ENCODE assay signal across 10 mouse cellular contexts in the genomic region with DNA sequence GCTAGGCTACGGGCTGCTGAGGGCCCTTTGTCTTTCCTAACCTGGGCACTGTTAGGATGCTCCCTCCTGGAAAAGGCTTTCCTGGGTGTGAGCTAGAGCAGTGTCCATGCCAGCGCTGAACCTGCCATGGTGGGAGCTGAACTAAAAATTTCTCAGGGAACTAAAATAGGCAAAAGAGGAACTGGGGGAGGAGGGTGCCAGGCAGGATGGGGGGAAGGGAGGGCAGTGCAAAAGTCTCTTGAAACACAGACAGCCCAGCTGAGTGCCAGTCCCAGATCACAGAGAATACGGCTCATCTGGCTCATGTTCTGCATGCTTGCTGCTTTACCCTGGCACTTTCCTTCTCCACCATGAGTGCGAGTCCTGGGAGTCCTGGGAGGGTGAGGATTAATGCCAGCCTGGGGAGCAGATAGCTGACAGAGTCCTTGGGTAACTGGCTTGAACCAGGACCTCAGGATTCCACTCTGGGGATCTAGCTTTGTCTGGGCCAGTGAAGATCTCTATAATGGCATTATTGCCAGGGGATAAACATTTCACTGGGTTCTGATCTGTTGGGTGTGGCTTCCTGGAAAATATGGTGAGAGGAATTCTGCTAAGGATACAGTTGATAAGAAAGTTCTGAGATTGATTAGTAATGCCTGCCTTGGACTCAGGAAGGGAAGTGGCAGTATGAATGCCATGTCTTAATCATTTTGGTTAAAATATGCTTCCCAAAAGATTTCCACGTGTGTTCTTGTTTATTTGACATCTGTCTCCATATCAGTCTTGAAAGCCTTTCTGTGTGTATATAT. TPM values are rescaled to one million over a fixed set of nuclear protein-coding genes. Genes with fewer than 3 reads are reported as not detected.
DNase-seq lines count a peak whose midpoint lies in the region; ATAC-seq and TF ChIP-seq lines count a peak whose summit lies in the region.
"Had no signal": no experiment of that assay in that cellular context is flagged by ENCODE, and none has a peak within 500 bp of the region (broad histone marks: within the 10 kb centered on the region; RNA-seq: fewer than 3 reads in every experiment).

No protein-coding gene starts in this region.

- DNase-seq in liver, adult 2 months (ENCODE audit: extremely low read depth, low read depth, low spot score) = no peak
- DNase-seq in liver, embryonic 11.5 days (ENCODE audit: low spot score) = no peak
- peak; percentile 69 to 72 for DNase-seq in thymus, postnatal 36 days
- DNase-seq in hindbrain, embryonic 10.5 days (ENCODE audit: low spot score) = no peak
- DNase-seq in cerebellum, postnatal 14 days = no peak

- no peak overlapping the region for H3K4me2 ChIP-seq in liver, embryonic 11.5 days
- H3K4me2 ChIP-seq: heart, embryonic 13.5 days; neural tube, embryonic 13.5 days had no signal

- H3K9me3 ChIP-seq in liver, embryonic 11.5 days (ENCODE audit: control insufficient read depth, low read length) = no peaks in the 10 kb centered on the region
- H3K9me3 ChIP-seq in hindbrain, embryonic 10.5 days = no peaks in the 10 kb centered on the region
- H3K9me3 ChIP-seq: heart, embryonic 13.5 days; neural tube, embryonic 13.5 days had no signal

- 80% methylated on average over 5 of the region's 5 CpGs for WGBS in liver, adult 2 months
- 54% methylated on average over 5 of the region's 5 CpGs for WGBS in liver, embryonic 11.5 days
- WGBS in hindbrain, embryonic 10.5 days = 80% methylated on average over 5 of the region's 5 CpGs

- H3K9ac ChIP-seq in liver, adult 2 months (ENCODE audit: low read depth, low read length) = no peak overlapping the region
- H3K9ac ChIP-seq in liver, embryonic 11.5 days (ENCODE audit: low read depth, low read length) = no peak overlapping the region
- H3K9ac ChIP-seq: heart, embryonic 13.5 days; neural tube, embryonic 13.5 days had no signal

- H3K36me3 ChIP-seq in liver, adult 2 months (ENCODE audit: control insufficient read depth, insufficient read depth, low read length) = no peaks in the 10 kb centered on the region
- no peaks in the 10 kb centered on the region for H3K36me3 ChIP-seq in liver, embryonic 11.5 days (ENCODE audit: control insufficient read depth, insufficient read depth, low read length)
- no peaks in the 10 kb centered on the region for H3K36me3 ChIP-seq in hindbrain, embryonic 10.5 days
- H3K36me3 ChIP-seq: heart, embryonic 13.5 days; neural tube, embryonic 13.5 days had no signal

- H3K4me1 ChIP-seq in liver, adult 2 months (ENCODE audit: control insufficient read depth, insufficient read depth, low read length) = no peaks in the 10 kb centered on the region
- H3K4me1 ChIP-seq in liver, embryonic 11.5 days (replicated peaks; ENCODE audit: control insufficient read depth, insufficient read depth, low read length) = 0 out of 2 replicates have a peak, but pooled peaks cover 3% of the 10 kb centered on the region
- H3K4me1 ChIP-seq in hindbrain, embryonic 10.5 days (replicated peaks) = peaks cover 17% of the 10 kb centered on the region

- TF ChIP-seq POLR2A in liver, adult 2 months (IDR thresholded peaks at IDR 0.05; ENCODE audit: extremely low read depth, insufficient read depth, low read length) = no peak

- H3K4me3 ChIP-seq in liver, adult 2 months (ENCODE audit: insufficient read depth, low read depth, low read length) = no peak overlapping the region
- H3K4me3 ChIP-seq in liver, embryonic 11.5 days (ENCODE audit: low read depth, low read length) = no peak overlapping the region
- no peak overlapping the region for H3K4me3 ChIP-seq in hindbrain, embryonic 10.5 days
- H3K4me3 ChIP-seq: heart, embryonic 13.5 days; neural tube, embryonic 13.5 days had no signal

- no peaks in the 10 kb centered on the region for H3K79me2 ChIP-seq in liver, adult 2 months (ENCODE audit: control insufficient read depth, insufficient read depth, low read length)

- H3K27ac ChIP-seq in liver, adult 2 months (replicated peaks; ENCODE audit: insufficient read depth, low read depth, low read length) = 0 out of 2 replicates have a peak overlapping the region, but pooled peaks have one; percentile 13
- no peak overlapping the region for H3K27ac ChIP-seq in liver, embryonic 11.5 days (ENCODE audit: low read depth, low read length)
- H3K27ac ChIP-seq in hindbrain, embryonic 10.5 days = no peak overlapping the region
- H3K27ac ChIP-seq: heart, embryonic 13.5 days; neural tube, embryonic 13.5 days had no signal

- TF ChIP-seq CTCF in liver, adult 2 months (IDR thresholded peaks at IDR 0.05; ENCODE audit: low read depth, low read length) = no peak

- H3K27me3 ChIP-seq in liver, adult 2 months (ENCODE audit: control insufficient read depth, insufficient read depth, low read length) = no peaks in the 10 kb centered on the region
- no peaks in the 10 kb centered on the region for H3K27me3 ChIP-seq in liver, embryonic 11.5 days (replicated peaks; ENCODE audit: control insufficient read depth, insufficient read depth, low read length)
- no peaks in the 10 kb centered on the region for H3K27me3 ChIP-seq in hindbrain, embryonic 10.5 days (ENCODE audit: insufficient read depth, poor library complexity, severe bottlenecking)
- H3K27me3 ChIP-seq: heart, embryonic 13.5 days; neural tube, embryonic 13.5 days had no signal

- no peak for ATAC-seq in liver, embryonic 11.5 days (replicated peaks; ENCODE audit: low FRiP score)
- ATAC-seq in common myeloid progenitor, adult 5-6 weeks (replicated peaks; ENCODE audit: low read depth, poor library complexity, severe bottlenecking) = peak; percentile 44
- ATAC-seq in megakaryocyte, adult 5-6 weeks (ENCODE audit: poor library complexity, severe bottlenecking) = peak; percentile 23

RNA-seq across cellular contexts. Expression of gene Vsir, which starts 25.1 kb away (rescaled TPM):
- 5.3 and 5.8 TPM in 2 replicates for total RNA-seq in liver, adult 2 months (2014; rRNA removed)
- polyA plus RNA-seq in liver, adult 2 months (2012; rRNA removed) = 5.6 and 8.1 TPM in 2 replicates
- polyA plus RNA-seq in liver, embryonic 11.5 days (2014; fragmentation: Nextera tagmentation; extraction: Ambion mirVana) = 5.4 and 6.3 TPM in 2 replicates
- 15.4 and 18.5 TPM in 2 replicates for total RNA-seq in common myeloid progenitor, adult 5-6 weeks (2017)
- 267 and 312 TPM in 2 replicates for total RNA-seq in megakaryocyte, adult 5-6 weeks (2015)
- total RNA-seq in megakaryocyte, adult 5-6 weeks (2017) = 783 and 809 TPM in 2 replicates
- polyA plus RNA-seq in hindbrain, embryonic 10.5 days (2016; fragmentation: Nextera tagmentation; extraction: Ambion mirVana) = 1.8 and 2.0 TPM in 2 replicates

RNA-seq across cellular contexts. Expression of gene Gm17455, which starts 27.7 kb away (rescaled TPM):
- total RNA-seq in liver, adult 2 months (2014; rRNA removed) = not detected in 2 replicates
- polyA plus RNA-seq in liver, adult 2 months (2012; rRNA removed) = not detected in 2 replicates
- 0.44 TPM in 2 replicates for polyA plus RNA-seq in liver, embryonic 11.5 days (2014; fragmentation: Nextera tagmentation; extraction: Ambion mirVana)
- not detected in 2 replicates for total RNA-seq in common myeloid progenitor, adult 5-6 weeks (2017)
- 0.91 and 1.0 TPM in 2 replicates for total RNA-seq in megakaryocyte, adult 5-6 weeks (2015)
- total RNA-seq in megakaryocyte, adult 5-6 weeks (2017) = 0.20 TPM in 1 of 2 replicates, not detected in the other
- polyA plus RNA-seq in hindbrain, embryonic 10.5 days (2016; fragmentation: Nextera tagmentation; extraction: Ambion mirVana) = 6.5 and 10.1 TPM in 2 replicates
- polyA plus RNA-seq: stomach, embryonic 16.5 days had no signal

Comparison
In these comparisons a context has a peak if more than half of its experiments do, and no peak if none do; other contexts are left out.
1. DNase-seq: peak in thymus, postnatal 36 days (2 of 2); none in liver, adult 2 months (single experiment), liver, embryonic 11.5 days (single experiment), hindbrain, embryonic 10.5 days (single experiment) and cerebellum, postnatal 14 days (0 of 2).
2. RNA of gene Vsir, which starts 25.1 kb away (total RNA-seq): 267 to 809 TPM in megakaryocyte, adult 5-6 weeks; 15.4 to 18.5 TPM in common myeloid progenitor, adult 5-6 weeks and 5.3 to 5.8 TPM in liver, adult 2 months; every median in the first group is over 10 times any median in the second.